Mouse (Mus musculus) natural killer cell, adult 2 months (primary cell): ENCODE measurements around the gene Hemk1.

Source experiments
- DNase-seq, 2 experiments: peaks; one replicate each; pipeline ENCODE4 v3.0.0; 2022; ENCODE audit warnings: low spot score in 2 of 2

Hemk1 gene

DNA sequence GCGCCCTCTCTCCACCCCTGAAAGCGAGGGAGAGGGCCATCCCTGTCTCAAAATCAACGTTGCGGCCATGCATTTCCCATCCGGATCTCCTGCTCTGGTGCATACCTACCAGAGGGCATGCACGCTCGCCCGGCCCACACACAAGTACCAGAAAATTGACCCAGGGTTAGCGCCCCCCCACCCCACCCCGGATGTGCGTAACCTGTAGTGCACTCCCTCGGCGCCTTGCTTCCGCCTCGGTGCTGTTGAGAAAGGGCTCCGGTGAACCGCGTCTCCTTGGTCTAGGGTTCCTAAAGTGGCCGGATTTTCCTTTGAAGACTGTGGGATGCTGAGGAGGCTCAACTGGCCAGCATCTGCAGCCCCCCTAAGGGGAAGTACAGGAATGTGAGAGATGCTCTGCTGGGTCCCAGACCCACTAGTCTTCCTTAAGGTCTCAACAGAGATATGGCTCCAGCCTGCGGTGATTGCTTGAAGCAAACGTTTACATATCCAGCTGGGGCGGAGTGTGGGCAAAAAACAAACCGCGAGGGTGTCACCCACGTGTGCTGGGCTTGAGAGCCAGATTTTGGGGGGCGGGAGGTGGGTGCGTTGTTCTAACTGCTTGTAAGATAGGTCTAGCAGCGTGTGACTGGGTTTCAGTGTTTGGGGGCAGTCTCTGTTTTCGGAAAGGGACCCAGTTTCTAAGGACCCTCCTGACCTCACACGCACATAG, at the start of gene Hemk1:
Gene Hemk1 (minus strand): TSS at position 179 of the 712 bp plus-strand sequence.
- peak; percentile 63 to 75 for DNase-seq

DNA sequence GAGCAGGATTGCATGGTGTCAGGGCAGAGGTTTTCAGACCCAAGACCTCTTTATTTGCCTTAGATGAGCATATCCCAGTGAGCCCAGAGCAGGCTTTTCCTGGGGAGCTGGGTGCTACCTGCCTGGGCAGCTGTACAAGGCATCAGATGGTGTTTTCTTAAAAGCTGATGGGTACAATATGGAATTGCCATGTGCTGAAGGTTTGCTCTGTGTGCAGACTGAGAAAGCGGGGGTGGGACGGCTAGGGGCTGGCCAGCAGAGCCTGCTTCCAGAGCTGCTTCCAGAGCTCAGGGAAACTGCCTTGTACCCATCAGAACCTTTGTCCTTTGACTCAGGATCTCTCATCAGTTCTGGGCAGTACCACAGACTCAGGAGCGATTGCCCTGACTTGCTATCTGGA, 49.6 kb upstream of the Hemk1 start:
- DNase-seq = no peak

DNA sequence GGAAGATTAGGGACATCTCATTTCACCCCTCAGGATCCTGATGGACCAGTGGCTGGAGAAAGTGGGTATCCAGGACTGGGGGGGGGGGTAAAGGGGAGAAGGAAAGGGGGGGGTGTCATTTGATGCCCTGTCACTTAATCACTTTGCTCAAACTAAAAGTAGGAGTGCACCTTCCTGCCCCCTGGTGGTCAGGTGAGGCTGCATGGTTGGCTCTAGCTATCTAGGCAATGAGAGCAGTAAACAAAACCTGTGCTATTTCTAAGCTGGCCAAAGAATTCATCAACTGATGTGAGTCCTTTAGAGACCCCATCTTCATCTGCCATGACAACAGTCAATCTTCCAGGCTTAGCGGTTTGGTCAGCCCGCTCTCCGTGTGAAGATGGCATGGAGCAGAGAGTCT, 48.6 kb upstream of the Hemk1 start:
- peak in 1 of 2 experiments; percentile 23 for DNase-seq

DNA sequence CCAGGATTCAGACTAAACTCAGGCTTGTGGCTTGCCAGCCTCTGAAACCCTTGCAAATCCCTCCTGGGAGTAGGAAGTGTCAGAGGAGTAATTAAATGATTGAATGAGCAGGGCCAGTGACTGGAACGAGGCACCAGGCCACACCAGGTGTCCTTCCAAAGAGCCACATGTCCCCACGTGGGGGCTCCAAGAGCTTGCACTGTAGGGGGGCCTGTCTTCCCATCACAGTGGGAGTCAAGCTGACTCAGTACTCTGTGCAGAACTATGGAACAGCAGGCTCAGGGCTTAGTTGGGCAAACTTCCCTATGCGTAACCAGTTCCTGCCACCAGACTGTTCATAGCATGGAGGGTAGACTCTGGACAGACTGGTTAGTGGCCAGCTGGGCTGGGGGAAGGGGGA, 46.2 kb upstream of the Hemk1 start:
- DNase-seq = no peak

DNA sequence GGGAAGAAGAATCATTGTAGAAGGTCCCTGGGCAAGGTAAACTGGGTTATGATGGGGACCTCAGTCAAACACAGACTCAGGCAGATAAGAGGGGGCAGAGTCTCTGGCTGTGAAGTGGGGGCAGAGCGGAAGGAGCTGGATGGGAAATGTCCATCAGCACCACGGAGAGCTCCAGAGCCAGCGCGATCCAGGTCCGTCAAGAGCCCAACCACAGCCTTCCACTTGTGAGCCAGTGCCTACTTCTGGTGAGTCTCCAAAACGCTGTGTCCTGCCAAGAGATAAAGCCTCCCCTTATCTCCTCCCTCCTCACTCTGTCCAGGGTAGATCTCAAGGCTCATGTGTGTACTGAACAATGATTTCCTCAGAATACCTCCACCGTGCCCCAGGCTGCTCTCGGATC, 43.6 kb upstream of the Hemk1 start:
- no peak for DNase-seq

DNA sequence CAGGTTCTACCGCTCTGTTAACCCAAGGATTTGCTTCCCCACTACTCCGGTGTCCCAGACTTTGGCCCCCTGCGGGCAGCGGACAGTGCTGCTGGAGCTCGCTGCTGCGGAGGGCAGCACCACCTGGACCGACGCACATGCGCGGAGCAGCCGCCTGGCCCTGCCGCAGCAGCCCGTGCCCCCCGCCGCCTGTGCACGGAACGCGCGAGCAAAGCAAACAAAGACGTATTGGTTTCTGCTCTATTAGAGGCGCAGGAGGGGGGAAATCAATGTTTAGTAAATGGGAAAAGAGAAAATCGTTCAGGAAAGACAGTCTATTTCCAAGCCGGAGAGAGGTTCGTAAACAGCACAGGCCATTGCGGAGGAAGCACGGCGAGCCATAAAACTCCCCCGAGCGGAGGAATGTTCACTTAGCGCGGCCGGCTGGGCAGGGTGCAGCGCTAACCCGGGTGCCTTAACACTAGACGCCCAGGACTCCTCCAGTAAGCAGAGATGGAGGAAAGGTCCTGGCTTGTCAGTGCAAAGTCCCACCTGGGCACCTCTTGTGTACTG, 39.9 kb upstream of the Hemk1 start:
- DNase-seq = no peak

GRCm38 (mm10) chr9:107375451-107375850, 37.3 kb upstream of the Hemk1 start:
- DNase-seq = no peak

GRCm38 (mm10) chr9:107374623-107375022, 36.5 kb upstream of the Hemk1 start:
- DNase-seq = no peak

- DNase-seq = no peak
Measured at GRCm38 (mm10) chr9:107372441-107372840, 34.3 kb upstream of the Hemk1 start.

DNA sequence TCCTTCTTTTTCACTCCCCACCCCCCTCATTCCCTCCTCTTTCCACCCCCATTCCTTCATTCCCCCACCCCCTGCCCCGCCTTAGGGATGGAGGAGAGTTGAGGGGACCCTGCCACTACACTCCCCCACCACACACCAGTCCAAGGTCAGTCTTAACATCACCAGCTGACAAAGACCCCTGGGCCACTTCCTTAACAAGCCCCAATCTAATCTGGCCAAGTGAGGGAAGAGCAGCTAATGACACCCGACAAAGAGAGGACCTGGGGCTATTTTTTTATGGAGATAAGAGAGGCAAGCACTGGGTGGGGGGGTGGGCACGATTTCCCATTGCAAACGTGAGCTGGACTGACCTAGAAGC, 31.9 kb upstream of the Hemk1 start:
- no peak for DNase-seq

- DNase-seq = no peak
Measured at GRCm38 (mm10) chr9:107369270-107370105, 31.3 kb upstream of the Hemk1 start.

- no peak for DNase-seq
Measured at GRCm38 (mm10) chr9:107368302-107368701, 30.2 kb upstream of the Hemk1 start.

- peak; percentile 38 to 46 for DNase-seq
Measured at GRCm38 (mm10) chr9:107366644-107367043, 28.5 kb upstream of the Hemk1 start.

DNA sequence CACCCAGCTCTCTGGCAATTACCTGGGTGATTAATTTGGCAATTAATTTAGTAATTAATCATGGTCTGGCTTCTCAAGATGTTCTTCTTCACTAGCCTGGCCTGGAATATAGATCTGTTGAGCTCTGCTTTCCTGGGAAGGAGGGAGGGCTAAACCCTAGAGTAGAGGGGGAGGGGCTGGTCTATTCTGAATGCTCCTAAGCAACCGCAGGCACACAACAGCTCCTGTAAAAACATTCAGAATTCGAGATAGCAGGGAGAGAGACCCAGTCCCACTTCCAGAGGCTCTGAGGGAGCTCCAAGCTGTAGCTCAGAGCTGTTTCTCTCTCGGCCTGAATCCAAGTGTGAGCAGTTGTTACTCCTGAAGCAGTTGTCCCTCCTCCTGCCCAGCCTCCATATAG, 22.8 kb upstream of the Hemk1 start:
- DNase-seq = no peak

DNA sequence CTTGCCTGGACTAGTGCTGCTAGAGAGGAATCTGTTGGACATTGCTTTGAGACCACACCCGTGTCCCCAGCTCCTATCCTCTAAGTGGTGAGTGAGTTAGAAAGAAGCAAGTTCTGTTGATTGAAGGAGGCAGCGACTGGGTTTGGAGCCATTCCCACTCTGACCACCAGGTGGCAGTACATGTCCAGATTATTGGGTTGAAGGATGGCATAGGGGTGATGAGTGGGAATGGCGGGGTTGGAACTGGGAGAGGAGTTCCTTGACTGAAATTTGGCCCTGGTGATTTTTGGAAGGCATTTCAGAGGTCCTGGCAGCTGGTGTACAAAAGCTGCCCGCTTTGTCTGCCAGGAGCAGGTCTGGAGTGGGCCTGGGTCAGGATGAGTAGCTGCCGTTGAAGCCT, 19.5 kb upstream of the Hemk1 start:
- peak; percentile 53 to 67 for DNase-seq

DNA sequence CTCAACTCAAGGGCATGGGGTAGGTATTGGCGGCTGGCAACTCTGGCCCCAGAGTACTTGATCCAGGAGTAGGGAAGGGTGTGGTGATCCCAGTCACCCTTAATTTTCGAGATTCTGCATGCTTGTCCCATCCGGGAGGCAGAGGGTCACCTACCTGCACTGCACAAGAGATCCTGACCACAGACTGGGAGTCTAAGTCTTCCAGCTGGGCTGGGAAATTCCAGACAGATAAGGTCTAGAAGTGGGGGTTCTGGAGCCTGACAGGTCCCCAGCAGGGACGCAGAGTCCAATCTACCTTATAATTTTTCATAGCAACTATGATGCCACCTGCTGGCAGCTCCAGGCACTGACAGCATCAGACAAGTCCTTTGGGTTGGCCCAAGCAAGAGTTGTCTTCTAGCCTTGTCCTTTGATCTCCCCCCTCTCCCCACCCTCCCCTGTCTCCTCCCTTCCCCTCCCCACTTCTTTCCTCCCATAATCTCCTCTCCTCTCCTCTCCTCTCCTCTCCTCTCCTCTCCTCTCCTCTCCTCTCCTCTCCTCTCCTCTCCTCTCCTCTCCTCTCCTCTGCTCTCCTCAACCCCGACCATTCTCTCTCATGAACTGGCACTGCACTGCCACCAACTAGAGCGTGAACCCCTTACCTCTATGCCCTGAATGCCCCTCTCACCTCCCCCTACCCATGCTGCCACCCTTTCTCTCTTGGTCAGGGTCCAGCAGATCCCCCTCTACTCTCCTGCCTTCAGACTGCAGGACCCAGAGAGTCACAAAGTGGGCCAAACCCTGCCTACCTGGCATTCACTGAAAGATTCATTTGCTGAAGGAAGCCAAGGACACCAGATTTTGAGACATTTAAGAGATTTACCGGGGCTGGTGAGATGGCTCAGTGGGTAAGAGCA, 18.0 kb upstream of the Hemk1 start:
- peak; percentile 23 to 63 for DNase-seq

DNA sequence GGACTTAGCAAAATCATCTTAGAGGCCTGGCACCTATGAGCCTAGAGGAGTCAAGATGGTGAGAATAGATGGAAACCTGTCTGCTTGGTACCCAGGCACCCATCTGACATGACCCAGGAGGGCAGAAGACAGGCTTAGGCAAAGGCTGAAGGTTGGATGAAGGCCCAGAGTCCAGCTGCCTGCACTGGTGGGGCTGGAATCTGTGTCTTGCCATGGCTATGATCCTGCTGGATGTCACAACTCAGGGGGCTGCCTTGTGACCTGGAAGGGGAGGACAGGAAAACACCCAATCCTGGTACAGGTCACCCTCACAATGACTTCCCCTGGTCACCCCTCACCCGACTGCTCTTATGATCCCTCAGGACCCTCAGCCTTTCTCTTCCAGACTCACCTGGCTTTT, 16.7 kb upstream of the Hemk1 start:
- DNase-seq = no peak

DNA sequence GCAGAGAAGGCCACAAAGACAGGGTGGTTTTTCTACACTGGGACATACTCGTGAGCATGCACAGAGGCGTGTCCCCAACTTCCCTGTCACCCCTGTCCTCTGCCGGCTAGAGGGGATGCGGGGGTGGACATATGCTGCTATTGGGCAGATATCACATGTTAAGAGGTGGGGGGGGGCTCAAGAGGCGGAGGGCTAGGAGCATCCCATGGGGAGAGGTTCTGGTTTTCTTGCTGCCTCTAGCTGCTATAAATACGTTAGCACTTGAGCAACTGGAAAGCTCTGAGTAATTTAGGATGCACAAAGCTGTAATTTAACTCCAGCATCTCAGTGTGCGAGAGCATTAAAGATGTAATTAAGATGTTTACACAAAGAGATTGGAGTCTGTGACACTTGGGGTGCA, 11.2 kb upstream of the Hemk1 start:
- DNase-seq = no peak

DNA sequence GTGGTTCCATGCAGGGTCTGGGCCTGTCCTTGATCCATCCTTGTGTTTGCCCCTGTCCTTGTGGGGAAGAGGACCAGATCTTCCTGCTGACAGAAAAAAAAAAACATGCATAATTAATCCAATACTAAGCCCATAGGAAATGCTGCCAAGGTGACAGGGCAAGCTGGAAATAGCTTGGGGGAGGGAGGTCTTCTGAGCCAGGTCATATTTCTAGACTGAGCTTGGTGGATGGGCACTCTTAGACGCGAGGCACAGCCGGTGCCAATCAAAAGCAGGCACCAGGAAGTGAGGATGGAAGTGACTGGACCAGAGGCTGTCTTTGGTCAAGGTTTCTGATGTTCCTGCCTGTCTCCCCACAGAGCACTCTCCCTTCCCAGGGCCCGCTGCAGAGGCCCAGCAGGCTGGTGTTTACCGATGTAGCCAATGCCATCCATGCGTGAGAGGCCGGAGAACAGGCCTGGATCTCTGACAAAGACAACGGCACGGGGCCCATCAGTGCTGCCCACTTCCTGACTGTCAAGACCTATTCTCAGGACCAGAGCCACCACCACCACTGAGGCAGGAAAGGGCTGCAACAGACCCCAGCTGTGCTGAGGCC, 9.5 kb upstream of the Hemk1 start:
- no peak for DNase-seq

DNA sequence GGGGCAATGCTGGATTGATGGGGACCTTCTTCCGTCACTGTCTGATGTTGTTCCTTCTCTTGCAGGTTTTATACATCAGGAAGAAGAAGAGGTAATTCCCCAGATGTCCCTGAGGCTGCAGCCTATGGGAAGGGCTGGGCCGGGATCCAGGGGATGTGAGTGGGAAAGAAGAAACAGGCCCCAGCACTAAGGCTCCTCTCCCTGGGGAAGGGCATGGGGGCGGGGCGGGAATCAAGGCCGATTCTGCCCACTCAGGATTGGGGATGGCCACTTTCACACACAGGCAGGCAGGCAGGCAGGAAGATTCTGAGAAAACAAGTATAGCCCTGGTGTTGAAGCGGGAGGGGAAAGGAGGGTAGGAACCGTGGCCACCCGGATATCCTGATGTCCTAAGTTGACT, 7.9 kb upstream of the Hemk1 start:
- DNase-seq = no peak

DNA sequence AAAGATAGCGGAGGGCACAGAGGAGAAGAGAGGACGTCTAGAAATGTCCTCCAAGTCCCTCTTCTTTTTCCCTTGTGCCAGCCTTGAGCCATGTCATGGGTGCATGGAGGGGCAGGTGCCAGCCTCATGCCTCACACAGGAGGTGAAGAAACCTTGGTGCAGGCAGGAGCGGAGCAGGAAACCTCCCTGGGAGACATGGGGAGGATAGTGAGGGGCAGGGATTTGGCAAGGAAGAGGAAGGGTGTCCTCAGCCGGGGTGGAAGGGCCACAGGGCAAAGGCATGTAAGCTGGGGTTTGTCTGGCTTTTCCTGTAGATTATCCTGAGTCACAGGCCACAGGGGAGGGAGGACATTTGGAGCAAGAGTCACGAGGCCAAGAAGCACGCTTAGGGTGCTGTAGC, 5.9 kb upstream of the Hemk1 start:
- no peak for DNase-seq
